Mouse (Mus musculus) common myeloid progenitor, adult 5-6 weeks (primary cell): Measurements from ENCODE around the gene Rpl18. TPM values are rescaled to one million over a fixed set of nuclear protein-coding genes. Genes with fewer than 3 reads are reported as not detected.

Experiments
- ATAC-seq: replicated peaks from 2 replicates; pipeline ENCODE4 v1.8.0; 2016; ENCODE audit warnings: low read depth, mild to moderate bottlenecking, moderate TSS enrichment, inconsistent platforms; ENCODE audit not compliant: poor library complexity, severe bottlenecking
- total RNA-seq: library from RNA; stranded (forward); fragments of 200-1000, 187-1606 nt; gene quantifications from 2 replicates; pipeline ENCODE4 v1.2.3, GENCODE M21; 2017

Rpl18 gene
- total RNA-seq, 1 experiment from 2014 or later = 1,786 TPM

DNA sequence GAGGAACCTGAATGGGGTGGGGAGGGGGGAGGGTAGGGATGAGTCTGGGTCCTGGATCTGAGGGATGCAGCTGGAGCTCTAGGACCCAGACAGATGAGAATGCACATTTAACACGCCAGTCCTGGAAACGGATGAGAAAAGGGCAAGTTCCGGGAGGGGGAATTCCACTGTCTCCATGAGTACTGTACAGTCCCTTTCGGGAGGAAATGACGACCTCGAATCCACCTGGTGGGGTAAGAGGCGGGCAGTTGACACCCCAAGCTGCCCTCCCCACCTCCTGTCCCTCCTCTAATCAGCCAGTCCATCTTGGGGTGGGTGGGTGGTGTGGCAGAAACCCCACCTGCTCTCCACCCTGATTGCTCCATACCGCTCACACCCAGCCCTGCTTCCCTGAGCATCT lies 50.7 kb downstream of the Rpl18 start:
- ATAC-seq = no peak

GRCm38 (mm10) chr7:45766764-45767163 lies 51.5 kb downstream of the Rpl18 start:
- ATAC-seq = no peak

DNA sequence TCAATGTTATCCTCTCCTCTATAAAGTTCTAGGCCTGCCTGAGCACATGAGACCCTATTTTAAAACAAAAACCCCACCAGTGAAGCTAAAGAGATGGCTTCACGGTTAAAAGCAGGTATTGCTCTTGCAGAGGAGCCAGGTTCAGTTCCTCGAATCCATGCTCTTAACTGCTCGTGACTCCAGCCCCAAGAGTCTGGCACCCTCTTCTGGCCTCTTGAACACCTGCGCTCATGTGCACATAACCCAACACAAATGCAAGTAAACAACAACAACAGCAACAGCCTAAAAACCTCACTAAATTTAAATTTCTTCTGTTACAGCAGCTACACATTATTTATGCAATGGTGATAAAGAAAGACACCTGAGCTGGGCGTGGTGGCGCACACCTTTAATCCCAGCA lies 52.2 kb downstream of the Rpl18 start:
- no peak for ATAC-seq

Other genes with a start within 250 kb of the Rpl18 start
- gene Bax, start 248.6 kb upstream of the Rpl18 start, total RNA-seq = 34.0 and 35.6 TPM in 2 replicates
- gene Tulp2, start 233.6 kb upstream of the Rpl18 start, total RNA-seq = not detected in 2 replicates
- not detected in 2 replicates for gene Gm45808, start 228.6 kb upstream of the Rpl18 start, total RNA-seq
- 11.8 and 13.4 TPM in 2 replicates for gene Dhdh, start 226.7 kb upstream of the Rpl18 start, total RNA-seq
- 296 and 342 TPM in 2 replicates for gene Nucb1, start 205.1 kb upstream of the Rpl18 start, total RNA-seq
- gene Ppp1r15a, start 189.2 kb upstream of the Rpl18 start, total RNA-seq = 122 and 193 TPM in 2 replicates
- gene Plekha4, start 189.1 kb upstream of the Rpl18 start, total RNA-seq = not detected in 2 replicates
- not detected in 2 replicates for gene Hsd17b14, start 160.6 kb upstream of the Rpl18 start, total RNA-seq
- 26.6 and 39.0 TPM in 2 replicates for gene Bcat2, start 145.3 kb upstream of the Rpl18 start, total RNA-seq
- not detected in 2 replicates for gene Fgf21, start 100.0 kb upstream of the Rpl18 start, total RNA-seq
- gene Fut1, start 98.2 kb upstream of the Rpl18 start, total RNA-seq = not detected in 2 replicates
- 1.0 TPM in 1 of 2 replicates, not detected in the other for gene Izumo1, start 93.6 kb upstream of the Rpl18 start, total RNA-seq
- gene Rasip1, start 88.0 kb upstream of the Rpl18 start, total RNA-seq = not detected in 2 replicates
- gene Mamstr, start 75.5 kb upstream of the Rpl18 start, total RNA-seq = under 0.01 TPM in 1 of 2 replicates, not detected in the other
- not detected in 2 replicates for gene Fut2, start 49.1 kb upstream of the Rpl18 start, total RNA-seq
- not detected in 2 replicates for gene Ntn5, start 31.4 kb upstream of the Rpl18 start, total RNA-seq
- gene Sec1, start 21.1 kb upstream of the Rpl18 start, total RNA-seq = not detected in 2 replicates
- not detected in 2 replicates for gene Car11, start 15.6 kb upstream of the Rpl18 start, total RNA-seq
- gene Dbp, start 10.4 kb upstream of the Rpl18 start, total RNA-seq = 7.7 and 12.1 TPM in 2 replicates
- gene Sphk2, start 2.5 kb downstream of the Rpl18 start, total RNA-seq = 8.2 and 9.5 TPM in 2 replicates
- 0.82 and 0.87 TPM in 2 replicates for gene Fam83e, start 5.8 kb downstream of the Rpl18 start, total RNA-seq
- gene Spaca4, start 10.4 kb downstream of the Rpl18 start, total RNA-seq = not detected in 2 replicates
- not detected in 2 replicates for gene Lmtk3, start 68.3 kb downstream of the Rpl18 start, total RNA-seq
- 0.37 TPM in 1 of 2 replicates, not detected in the other for gene Sult2b1, start 69.2 kb downstream of the Rpl18 start, total RNA-seq
- 29.2 and 43.8 TPM in 2 replicates for gene Cyth2, start 99.1 kb downstream of the Rpl18 start, total RNA-seq
- gene Kcnj14, start 109.3 kb downstream of the Rpl18 start, total RNA-seq = not detected in 2 replicates
- gene Grwd1, start 115.5 kb downstream of the Rpl18 start, total RNA-seq = 26.9 and 27.6 TPM in 2 replicates
- gene Kdelr1, start 157.3 kb downstream of the Rpl18 start, total RNA-seq = 51.8 and 75.5 TPM in 2 replicates
- 0.23 TPM in 1 of 2 replicates, not detected in the other for gene Grin2d, start 162.9 kb downstream of the Rpl18 start, total RNA-seq
- gene Syngr4, start 181.3 kb downstream of the Rpl18 start, total RNA-seq = 3.2 TPM in 1 of 2 replicates, not detected in the other
- 8.1 and 9.1 TPM in 2 replicates for gene Tmem143, start 181.5 kb downstream of the Rpl18 start, total RNA-seq
- 200 and 205 TPM in 2 replicates for gene Emp3, start 205.9 kb downstream of the Rpl18 start, total RNA-seq
- gene Ccdc114, start 208.6 kb downstream of the Rpl18 start, total RNA-seq = 3.2 and 5.4 TPM in 2 replicates